Mouse (Mus musculus) CH12.LX (cell line): ENCODE results near the gene Phb. TPM values are rescaled to one million over a fixed set of nuclear protein-coding genes. Genes with fewer than 3 reads are reported as not detected.
A peak's percentile ranks its signal among the peaks of the same experiment; 100 is the strongest.

ENCODE experiments used
- DNase-seq: peaks from one replicate; pipeline ENCODE4 v3.0.0-alpha.2; 2013; ENCODE audit errors: extremely low read depth
- H3K27ac ChIP-seq: 2 replicates; pipeline ENCODE4 v1.5.1; 2012; ENCODE audit warnings: low read depth, mild to moderate bottlenecking, control low read depth, moderate library complexity; ENCODE audit not compliant: insufficient read depth
- H3K27me3 ChIP-seq: replicated peaks from 2 replicates; pipeline ENCODE3; 2012; ENCODE audit warnings: inconsistent platforms
- H3K36me3 ChIP-seq, 2 experiments: replicated peaks in 1 of 2; 2 replicates each; pipeline versions ENCODE3 to v1.6.1; 2012; ENCODE audit warnings: inconsistent platforms in 1 of 2, low read length in 1 of 2, mild to moderate bottlenecking in 1 of 2, mixed read lengths in 1 of 2, moderate library complexity in 1 of 2; ENCODE audit not compliant: control insufficient read depth in 1 of 2, insufficient read depth in 1 of 2
- H3K4me1 ChIP-seq, 2 experiments: 2 replicates each; pipeline ENCODE4 v1.6.1; 2012; ENCODE audit warnings: inconsistent platforms in 1 of 2, moderate library complexity in 1 of 2; ENCODE audit not compliant: insufficient read depth in 2 of 2, control insufficient read depth in 1 of 2
- H3K4me2 ChIP-seq: 2 replicates; pipeline ENCODE4 v1.6.1; 2012; ENCODE audit warnings: low read depth, mild to moderate bottlenecking, control low read depth; ENCODE audit not compliant: poor library complexity, insufficient read depth, severe bottlenecking
- H3K4me3 ChIP-seq, 3 experiments: fragments of 150-350 bp in 1 of 3; sonication (generic) in 1 of 3; replicated peaks in 1 of 3; 2 replicates each; pipeline versions ENCODE3 to v1.5.1; 2011 to 2012; ENCODE audit warnings: low read depth in 2 of 3, low read length in 2 of 3, mild to moderate bottlenecking in 2 of 3, moderate library complexity in 2 of 3, control low read depth in 1 of 3, improper control_type of control experiment in 1 of 3, inconsistent platforms in 1 of 3, mixed read lengths in 1 of 3; ENCODE audit not compliant: poor library complexity in 1 of 3
- H3K79me2 ChIP-seq: replicated peaks from 2 replicates; pipeline ENCODE4 v1.6.1; 2012; ENCODE audit warnings: mild to moderate bottlenecking, moderate library complexity; ENCODE audit not compliant: control insufficient read depth, poor library complexity, insufficient read depth, severe bottlenecking; ENCODE audit errors: extremely low read depth
- H3K9ac ChIP-seq: 2 replicates; pipeline ENCODE4 v1.6.1; 2012; ENCODE audit warnings: low read depth, mild to moderate bottlenecking, control low read depth, moderate library complexity; ENCODE audit not compliant: insufficient read depth
- H3K9me3 ChIP-seq: replicated peaks from 2 replicates; pipeline ENCODE3; 2012; ENCODE audit warnings: low read length, inconsistent platforms, mixed read lengths
- CHD1 ChIP-seq: IDR thresholded peaks from 2 replicates; pipeline ENCODE4 v1.6.1; 2012; ENCODE audit warnings: low read depth, low read length, improper control_type of control experiment, inconsistent platforms
- CTCF ChIP-seq, 2 experiments: IDR thresholded peaks in 1 of 2; conservative IDR thresholded peaks in 1 of 2; 2 replicates each; pipeline ENCODE4 v1.5.1; 2011 to 2012; ENCODE audit warnings: low read depth in 2 of 2, low read length in 2 of 2, improper control_type of control experiment in 1 of 2, inconsistent platforms in 1 of 2, mild to moderate bottlenecking in 1 of 2, moderate library complexity in 1 of 2
- ELF1 ChIP-seq: IDR thresholded peaks from 2 replicates; pipeline ENCODE4 v1.6.1; 2014; ENCODE audit warnings: low read depth, mild to moderate bottlenecking, inconsistent platforms, low read length, improper control_type of control experiment
- EP300 ChIP-seq: IDR thresholded peaks from 2 replicates; pipeline ENCODE4 v1.6.1; 2011; ENCODE audit warnings: low read length, improper control_type of control experiment
- GABPA ChIP-seq: IDR thresholded peaks from 2 replicates; pipeline ENCODE4 v1.6.1; 2012; ENCODE audit warnings: low read depth, low read length, improper control_type of control experiment, inconsistent platforms; ENCODE audit not compliant: insufficient replicate concordance
- HCFC1 ChIP-seq: IDR thresholded peaks from 2 replicates; pipeline ENCODE4 v1.6.1; 2012; ENCODE audit warnings: low read depth, mild to moderate bottlenecking, inconsistent platforms, low read length, improper control_type of control experiment
- IRF4 ChIP-seq: IDR thresholded peaks from 2 replicates; pipeline ENCODE4 v1.6.1; 2014; ENCODE audit warnings: low read depth, mild to moderate bottlenecking, inconsistent platforms, low read length, improper control_type of control experiment
- JUN ChIP-seq: IDR thresholded peaks from 2 replicates; pipeline ENCODE4 v1.6.1; 2011; ENCODE audit warnings: low read depth, mild to moderate bottlenecking, low read length, improper control_type of control experiment, moderate library complexity; ENCODE audit not compliant: insufficient read depth
- JUND ChIP-seq: conservative IDR thresholded peaks from 2 replicates; pipeline ENCODE4 v1.6.1; 2011; ENCODE audit warnings: low read depth, low read length, improper control_type of control experiment
- MAX ChIP-seq: IDR thresholded peaks from 2 replicates; pipeline ENCODE4 v1.6.1; 2011; ENCODE audit warnings: low read length, improper control_type of control experiment
- MXI1 ChIP-seq: IDR thresholded peaks from 2 replicates; pipeline ENCODE4 v1.6.1; 2011; ENCODE audit warnings: mild to moderate bottlenecking, low read depth, low read length, improper control_type of control experiment
- MYC ChIP-seq: IDR thresholded peaks from 2 replicates; pipeline ENCODE4 v1.6.1; 2011; ENCODE audit warnings: low read depth, mild to moderate bottlenecking, improper control_type of control experiment, low read length
- NRF1 ChIP-seq: IDR thresholded peaks from 2 replicates; pipeline ENCODE4 v1.6.1; 2014; ENCODE audit warnings: low read depth, mild to moderate bottlenecking, inconsistent platforms, low read length, improper control_type of control experiment, moderate library complexity
- PAX5 ChIP-seq: IDR thresholded peaks from 2 replicates; pipeline ENCODE4 v1.6.1; 2012; ENCODE audit warnings: low read length, inconsistent platforms, mixed read lengths
- RAD21 ChIP-seq: IDR thresholded peaks from 2 replicates; pipeline ENCODE4 v1.6.1; 2011; ENCODE audit warnings: low read depth, mild to moderate bottlenecking, low read length, improper control_type of control experiment, moderate library complexity
- RCOR1 ChIP-seq: conservative IDR thresholded peaks from 2 replicates; pipeline ENCODE4 v1.6.1; 2012; ENCODE audit warnings: low read depth, mild to moderate bottlenecking, inconsistent platforms, low read length, improper control_type of control experiment
- SMC3 ChIP-seq: IDR thresholded peaks from 2 replicates; pipeline ENCODE4 v1.6.1; 2011; ENCODE audit warnings: low read depth, low read length, improper control_type of control experiment
- TBP ChIP-seq: conservative IDR thresholded peaks from 2 replicates; pipeline ENCODE4 v1.6.1; 2011; ENCODE audit warnings: low read depth, low read length, improper control_type of control experiment
- TCF12 ChIP-seq: IDR thresholded peaks from 2 replicates; pipeline ENCODE4 v1.6.1; 2014; ENCODE audit warnings: low read depth, mild to moderate bottlenecking, inconsistent platforms, low read length, improper control_type of control experiment
- USF2 ChIP-seq: conservative IDR thresholded peaks from 2 replicates; pipeline ENCODE4 v1.6.1; 2011; ENCODE audit warnings: low read depth, low read length, improper control_type of control experiment
- ZC3H11A ChIP-seq: IDR thresholded peaks from 2 replicates; pipeline ENCODE4 v1.6.1; 2012; ENCODE audit warnings: low read depth, mild to moderate bottlenecking, inconsistent platforms, low read length, improper control_type of control experiment
- ZNF384 ChIP-seq: IDR thresholded peaks from 2 replicates; pipeline ENCODE4 v1.6.1; 2012; ENCODE audit warnings: low read depth, low read length, improper control_type of control experiment, inconsistent platforms
- dilution Hi-C: fragments of 300-500 bp; cut with MboI; formaldehyde crosslinking; loops from 2 replicates; pipeline ENCODE4 v1.14.3; 2020; ENCODE audit warnings: low sequenced_read_pairs; ENCODE audit not compliant: extremely low pct_unique_long_range_greater_than_20kb, extremely low pct_ligation_motif_present
- in situ Hi-C: fragments of 300-500 bp; cut with MboI; formaldehyde crosslinking; loops from 3 replicates; pipeline ENCODE4 v1.14.3; 2019; ENCODE audit warnings: low sequenced_read_pairs, low pct_ligation_motif_present, low pct_unique_long_range_greater_than_20kb, mixed read lengths
- polyA plus RNA-seq: library from polyadenylated mRNA; unstranded; fragments of >175 nt; gene quantifications from 2 replicates; pipeline ENCODE4 v1.2.1, GENCODE M21; 2012; ENCODE audit warnings: low read depth; ENCODE audit not compliant: insufficient read length
- total RNA-seq, 2 experiments: library from RNA; depleted of rRNA; stranded (reverse); fragments of 300-350 nt in 1 of 2; fragments of >200 nt in 1 of 2; gene quantifications; 2 replicates each; pipeline ENCODE4 v1.2.3; 2012 to 2014

The Phb gene
- total and polyA plus RNA-seq, 3 experiments = 405 to 699 (median 512) TPM

DNA sequence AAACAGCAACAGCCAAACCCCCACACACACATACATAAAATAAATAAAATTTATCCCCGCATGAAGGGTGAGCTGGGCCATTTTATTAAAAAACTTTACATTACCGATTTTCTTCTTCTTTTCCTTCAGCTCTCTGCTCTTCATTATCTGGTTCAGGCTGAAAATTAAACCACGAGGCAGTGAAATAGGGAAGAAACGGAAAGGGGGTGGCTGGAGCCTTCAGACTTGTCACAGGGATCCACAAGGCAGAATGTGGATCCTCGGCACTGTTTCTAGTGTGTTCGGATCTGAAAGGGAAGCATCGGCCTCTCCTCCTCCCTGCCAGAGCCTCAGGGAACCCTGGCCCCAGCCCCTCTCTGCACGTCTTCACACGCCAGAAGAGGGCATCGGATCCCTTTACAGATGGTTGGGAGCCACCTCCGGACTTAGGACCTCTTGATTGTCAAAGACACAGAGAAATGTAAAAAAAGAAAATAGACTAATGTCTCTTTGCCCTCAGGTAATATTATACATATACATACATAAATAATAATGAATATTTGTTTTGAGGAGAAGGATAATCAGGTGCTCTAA is 20.4 kb downstream of the Phb start:
- in situ Hi-C loops = loop anchor here (10.0 kb wide), 1 partner anchor 258 kb away; no protein-coding TSS in a partner anchor
- DNase-seq = no peak
- H3K9ac ChIP-seq = no peak overlapping the region

DNA sequence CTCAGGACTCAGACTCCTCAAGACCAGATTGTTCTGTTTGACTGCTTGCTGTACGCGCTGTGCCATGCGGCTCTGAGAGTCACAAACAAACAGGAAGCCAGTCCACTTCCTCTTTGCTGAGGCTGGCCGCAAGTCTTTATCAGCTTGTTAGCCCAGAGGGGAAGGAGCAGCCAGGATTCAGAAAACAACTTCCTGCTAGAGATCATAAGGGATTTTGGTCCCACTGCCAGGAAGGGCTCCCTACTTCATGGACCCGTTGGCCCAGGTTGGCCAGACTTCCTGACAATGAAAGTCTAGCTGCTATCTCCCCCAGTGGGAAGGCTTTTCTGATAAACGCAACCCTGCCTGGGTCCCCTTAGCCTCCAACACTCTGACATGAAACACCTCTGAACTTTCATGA is 21.8 kb downstream of the Phb start:
- H3K4me3 ChIP-seq = no peak overlapping the region
- in situ Hi-C loops = loop anchor here (10.0 kb wide), 1 partner anchor 256 kb away; no protein-coding TSS in a partner anchor
- peaks cover 10 to 19% of the 10 kb centered on the region in 2 experiments for H3K4me1 ChIP-seq
- H3K9ac ChIP-seq = 0 out of 2 replicates have a peak overlapping the region, but pooled peaks have one; percentile 1
- H3K79me2 ChIP-seq = no peaks in the 10 kb centered on the region
- no peak overlapping the region for H3K4me2 ChIP-seq
- H3K27ac ChIP-seq = no peak overlapping the region
- no peaks in the 10 kb centered on the region for H3K27me3 ChIP-seq
- DNase-seq = peak; percentile 67
- dilution Hi-C loops = no loop called here
- H3K36me3 ChIP-seq = peaks cover 0 to 9% of the 10 kb centered on the region in 2 experiments
- no peaks in the 10 kb centered on the region for H3K9me3 ChIP-seq
- TF ChIP-seq JUND = no peak
- TF ChIP-seq ELF1 = peak; percentile 65
- 0 out of 2 replicates have a peak, but pooled peaks have one; percentile 40 for TF ChIP-seq MYC
- TF ChIP-seq, all 38 proteins: peak for 2

More for the DNA sequence above, 20.4 kb downstream of the Phb start:
- dilution Hi-C loops = no loop called here
- no peak overlapping the region for H3K27ac ChIP-seq
- H3K9me3 ChIP-seq = no peaks in the 10 kb centered on the region
- peaks cover 0 to 23% of the 10 kb centered on the region in 2 experiments for H3K36me3 ChIP-seq
- no peak for TF ChIP-seq USF2
- no peak for TF ChIP-seq JUN
- no peak for TF ChIP-seq TCF12
- TF ChIP-seq RCOR1 = no peak
- TF ChIP-seq CHD1 = no peak
- peak; percentile 32; the same call in 1 of the 2 replicates for TF ChIP-seq SMC3
- TF ChIP-seq RAD21 = peak; percentile 31
- no peak for TF ChIP-seq PAX5
- TF ChIP-seq CTCF (conservative IDR thresholded peaks at IDR 0.05 in 1 of 2, IDR thresholded peaks at IDR 0.05 in 1 of 2; ENCODE audit: low read depth in 2 of 2, low read length in 2 of 2) = peak in 1 of 2 experiments; percentile 45; a peak in 2 of 4 replicates
- no peak for TF ChIP-seq NRF1
- TF ChIP-seq TBP = no peak
- TF ChIP-seq HCFC1 = no peak
- TF ChIP-seq IRF4 = no peak
- no peak for TF ChIP-seq GABPA
- no peak for TF ChIP-seq MXI1
- no peak for TF ChIP-seq ZC3H11A
- TF ChIP-seq MYC = no peak
- TF ChIP-seq ZNF384 = no peak
- TF ChIP-seq EP300 = no peak
- TF ChIP-seq MAX = no peak
- no peak overlapping the region for H3K4me3 ChIP-seq
- H3K4me1 ChIP-seq = peaks cover 10 to 23% of the 10 kb centered on the region in 2 experiments
- no peak overlapping the region for H3K4me2 ChIP-seq
- H3K79me2 ChIP-seq = no peaks in the 10 kb centered on the region
- no peaks in the 10 kb centered on the region for H3K27me3 ChIP-seq
